Mouse (Mus musculus) limb, embryonic 14.5 days (tissue): ENCODE measurements around the gene Cdcp1. TPM values are rescaled to one million over a fixed set of nuclear protein-coding genes. Genes with fewer than 3 reads are reported as not detected.

Experiments
- ATAC-seq: fragments of 200-750 bp; cut with Nextera tagmentation; 2 replicates; pipeline ENCODE4 v1.8.0; 2017; ENCODE audit warnings: low read depth, moderate number of reproducible peaks, moderate TSS enrichment; ENCODE audit not compliant: low FRiP score
- DNase-seq: peaks from one replicate; pipeline ENCODE4 v3.0.0-alpha.2; 2015; ENCODE audit warnings: low spot score
- H3K27ac ChIP-seq: fragments of 300-500 bp; sonication (generic); replicated peaks from 2 replicates; pipeline ENCODE4 v1.5.1; 2014; ENCODE audit warnings: low read depth, mild to moderate bottlenecking, low read length, moderate library complexity, mixed read lengths
- H3K27me3 ChIP-seq: fragments of 300-500 bp; sonication (generic); 2 replicates; pipeline ENCODE4 v1.6.1; 2014; ENCODE audit warnings: low read length, mixed read lengths; ENCODE audit not compliant: control insufficient read depth, insufficient read depth
- H3K36me3 ChIP-seq: fragments of 300-500 bp; sonication (generic); 2 replicates; pipeline ENCODE4 v1.6.1; 2014; ENCODE audit warnings: mild to moderate bottlenecking, low read length, moderate library complexity, mixed read lengths; ENCODE audit not compliant: control insufficient read depth, insufficient read depth
- H3K4me1 ChIP-seq: fragments of 300-500 bp; sonication (generic); 2 replicates; pipeline ENCODE4 v1.6.1; 2014; ENCODE audit warnings: antibody characterized with exemption, low read length, mixed read lengths; ENCODE audit not compliant: control insufficient read depth, insufficient read depth
- H3K4me2 ChIP-seq: fragments of 300-500 bp; sonication (generic); replicated peaks from 2 replicates; pipeline ENCODE4 v1.6.1; 2014; ENCODE audit warnings: low read depth, mild to moderate bottlenecking, low read length, moderate library complexity; ENCODE audit not compliant: severe bottlenecking
- H3K4me3 ChIP-seq: fragments of 300-500 bp; sonication (generic); replicated peaks from 2 replicates; pipeline ENCODE4 v1.5.1; 2014; ENCODE audit warnings: low read length
- H3K9ac ChIP-seq: fragments of 300-500 bp; sonication (generic); 2 replicates; pipeline ENCODE4 v1.6.1; 2014; ENCODE audit warnings: mild to moderate bottlenecking, low read depth, low read length, moderate library complexity; ENCODE audit not compliant: severe bottlenecking
- H3K9me3 ChIP-seq: fragments of 300-500 bp; sonication (generic); 2 replicates; pipeline ENCODE4 v1.6.1; 2016; ENCODE audit warnings: low read length; ENCODE audit not compliant: control insufficient read depth
- POLR2A ChIP-seq: fragments of 200-500 bp; IDR thresholded peaks from 2 replicates; pipeline ENCODE4 v1.8.0; 2012; ENCODE audit warnings: inconsistent platforms, mild to moderate bottlenecking, moderate library complexity, borderline replicate concordance; ENCODE audit not compliant: insufficient read depth, insufficient read length; ENCODE audit errors: extremely low read depth
- WGBS: fragments of 180-500 bp; shearing (Covaris S2); extraction: QIAGEN DNeasy Blood & Tissue Kit; methylation state at CpG from one replicate; pipeline ENCODE4 v1.1.7; 2014; 5-methylcytosine and 5-hydroxymethylcytosine counted together
- polyA plus RNA-seq, 2 experiments: library from polyadenylated mRNA; depleted of rRNA in 1 of 2; stranded (reverse) in 1 of 2; unstranded in 1 of 2; fragments of >200 nt; fragmentation: Nextera tagmentation in 1 of 2; extraction: Ambion mirVana in 1 of 2; gene quantifications; 2 replicates each; pipeline versions ENCODE4 v1.2.1 to v1.2.3; 2012 to 2014

Gene Cdcp1
- polyA plus RNA-seq, 2 experiments: 7.1 to 9.3 TPM

DNA sequence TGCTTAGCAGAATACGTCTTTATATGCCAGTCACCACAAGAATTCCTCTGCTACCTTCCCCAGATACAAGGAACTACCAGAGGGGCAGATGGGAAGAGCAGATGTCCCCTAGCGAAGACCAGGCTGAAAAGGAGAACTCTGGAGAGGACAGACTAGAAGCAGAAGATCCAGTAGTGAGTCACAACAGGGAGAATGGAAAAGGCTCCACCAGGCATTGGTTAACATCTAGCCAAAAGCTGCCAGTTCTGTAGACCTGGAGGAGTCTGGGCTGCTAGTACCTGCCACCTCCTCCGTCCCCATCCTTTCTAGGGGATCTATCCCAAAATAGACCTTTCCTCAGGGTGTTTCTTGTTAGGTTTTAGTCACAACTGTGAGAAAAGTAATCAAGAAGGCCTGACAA is 39.9 kb upstream of the Cdcp1 start:
- WGBS: 81% methylated on average over 3 of the region's 3 CpGs
- no peak for TF ChIP-seq POLR2A

DNA sequence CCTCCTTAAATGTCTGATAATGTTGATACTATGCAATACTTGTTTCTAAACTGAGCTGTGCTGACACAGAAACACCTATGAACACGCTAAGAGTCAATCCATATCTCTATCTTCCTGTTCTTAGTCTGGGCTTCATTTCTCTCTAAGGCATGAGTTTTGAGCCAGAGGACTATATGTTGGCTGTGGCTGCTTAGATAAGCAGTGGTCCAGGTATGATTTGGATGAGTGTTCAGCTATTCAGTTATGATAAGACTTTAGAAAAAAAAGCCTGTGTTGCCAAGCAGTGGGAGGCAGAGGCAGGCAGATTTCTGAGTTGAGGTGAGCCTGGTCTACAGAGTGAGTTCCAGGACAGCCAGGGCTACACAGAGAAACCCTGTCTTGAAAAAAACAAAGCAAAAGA is 32.2 kb upstream of the Cdcp1 start:
- ATAC-seq (no peak), DNase-seq (no peak)
- 75% methylated on average over 1 of the region's 1 CpGs for WGBS
- H3K27ac ChIP-seq: no peak overlapping the region
- no peak overlapping the region for H3K4me2 ChIP-seq
- H3K9ac ChIP-seq: no peak overlapping the region
- no peaks in the 10 kb centered on the region for H3K27me3 ChIP-seq
- H3K4me1 ChIP-seq: no peaks in the 10 kb centered on the region
- H3K4me3 ChIP-seq: no peak overlapping the region
- H3K9me3 ChIP-seq: no peaks in the 10 kb centered on the region
- no peak for TF ChIP-seq POLR2A
- H3K36me3 ChIP-seq: no peaks in the 10 kb centered on the region

More for the DNA sequence above, 39.9 kb upstream of the Cdcp1 start:
- Histone ChIP-seq H3K9me3 (no peaks in the 10 kb centered on the region), H3K4me3 (no peak overlapping the region), H3K4me2 (no peak overlapping the region), H3K36me3 (no peaks in the 10 kb centered on the region), H3K27ac (no peak overlapping the region), H3K9ac (no peak overlapping the region), H3K27me3 (peaks cover 15% of the 10 kb centered on the region), H3K4me1 (no peaks in the 10 kb centered on the region)
- ATAC-seq (no peak), DNase-seq (no peak)

DNA sequence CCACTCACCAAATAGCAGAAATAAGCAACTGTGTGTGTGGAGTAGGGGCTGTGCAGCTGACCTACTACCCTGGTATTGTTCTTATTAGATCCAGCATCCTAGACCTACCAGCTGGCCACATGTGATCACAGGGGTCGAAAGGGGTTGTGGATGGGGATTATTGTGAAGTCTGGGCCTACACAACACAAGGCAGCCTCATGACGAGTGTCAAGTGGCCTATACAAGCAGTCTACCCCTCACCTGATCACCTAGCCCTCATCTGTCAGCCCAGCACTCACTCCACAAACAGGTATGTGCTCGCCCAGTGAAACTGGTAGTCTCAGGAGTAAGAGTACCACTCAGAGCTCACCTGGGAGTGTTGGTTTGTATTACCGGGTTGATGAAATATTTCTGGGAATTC is 29.3 kb upstream of the Cdcp1 start:
- ATAC-seq (no peak), DNase-seq (no peak)
- Histone ChIP-seq H3K36me3 (no peaks in the 10 kb centered on the region), H3K9ac (no peak overlapping the region), H3K27me3 (no peaks in the 10 kb centered on the region), H3K9me3 (no peaks in the 10 kb centered on the region), H3K27ac (no peak overlapping the region), H3K4me3 (no peak overlapping the region), H3K4me1 (no peaks in the 10 kb centered on the region), H3K4me2 (no peak overlapping the region)
- TF ChIP-seq POLR2A: no peak
- WGBS: 67% methylated on average over 4 of the region's 4 CpGs

DNA sequence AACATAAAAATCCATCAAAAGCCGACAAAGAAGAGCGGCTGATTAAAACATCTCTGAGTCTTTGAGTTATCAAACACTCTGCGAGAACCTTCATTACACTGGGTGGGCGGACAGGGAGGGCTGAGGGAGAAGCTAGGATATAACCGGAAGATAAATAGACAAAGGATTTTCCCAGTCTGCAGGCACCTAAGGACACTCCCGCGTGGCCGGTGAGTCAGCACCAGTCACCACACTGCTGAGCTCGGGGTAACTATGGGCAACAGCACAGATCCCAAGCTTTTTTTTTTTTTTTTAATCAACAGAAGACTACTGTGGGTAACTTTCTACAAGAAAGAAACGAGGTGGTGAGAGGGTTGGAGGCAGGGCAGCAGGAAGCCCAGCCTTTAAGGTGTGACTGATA is 28.1 kb upstream of the Cdcp1 start:
- H3K4me2 ChIP-seq: no peak overlapping the region
- no peak overlapping the region for H3K9ac ChIP-seq
- 72% methylated on average over 10 of the region's 10 CpGs for WGBS
- no peaks in the 10 kb centered on the region for H3K4me1 ChIP-seq
- no peak for TF ChIP-seq POLR2A
- no peak overlapping the region for H3K4me3 ChIP-seq
- no peaks in the 10 kb centered on the region for H3K36me3 ChIP-seq
- H3K27me3 ChIP-seq: no peaks in the 10 kb centered on the region
- ATAC-seq (no peak), DNase-seq (no peak)
- H3K9me3 ChIP-seq: no peaks in the 10 kb centered on the region
- H3K27ac ChIP-seq: no peak overlapping the region

DNA sequence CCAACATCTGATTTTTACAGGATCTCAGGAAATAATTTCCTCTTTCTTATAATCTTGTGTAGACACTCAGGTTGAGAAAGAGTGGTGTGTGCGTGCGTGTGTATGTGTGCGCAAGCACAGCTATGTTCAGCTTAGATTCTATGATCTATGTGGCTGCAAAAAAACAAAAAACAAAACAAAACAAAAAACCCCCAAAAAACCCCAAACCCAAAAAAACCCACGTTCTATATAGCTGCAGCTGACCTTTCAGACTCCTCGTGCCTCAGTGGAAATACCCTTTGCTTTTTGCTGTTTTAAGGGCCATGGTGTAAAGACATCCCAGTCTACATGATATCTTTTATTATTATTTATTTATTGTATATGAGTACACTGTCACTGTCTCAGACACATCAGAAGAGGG is 25.4 kb upstream of the Cdcp1 start:
- no peaks in the 10 kb centered on the region for H3K36me3 ChIP-seq
- no peak for TF ChIP-seq POLR2A
- no peak overlapping the region for H3K4me2 ChIP-seq
- no peaks in the 10 kb centered on the region for H3K9me3 ChIP-seq
- H3K4me3 ChIP-seq: no peak overlapping the region
- H3K4me1 ChIP-seq: 0 out of 2 replicates have a peak, but pooled peaks cover 3% of the 10 kb centered on the region
- no peak for DNase-seq
- no peak overlapping the region for H3K27ac ChIP-seq
- no peak for ATAC-seq
- 91% methylated on average over 5 of the region's 5 CpGs for WGBS
- no peaks in the 10 kb centered on the region for H3K27me3 ChIP-seq
- no peak overlapping the region for H3K9ac ChIP-seq

DNA sequence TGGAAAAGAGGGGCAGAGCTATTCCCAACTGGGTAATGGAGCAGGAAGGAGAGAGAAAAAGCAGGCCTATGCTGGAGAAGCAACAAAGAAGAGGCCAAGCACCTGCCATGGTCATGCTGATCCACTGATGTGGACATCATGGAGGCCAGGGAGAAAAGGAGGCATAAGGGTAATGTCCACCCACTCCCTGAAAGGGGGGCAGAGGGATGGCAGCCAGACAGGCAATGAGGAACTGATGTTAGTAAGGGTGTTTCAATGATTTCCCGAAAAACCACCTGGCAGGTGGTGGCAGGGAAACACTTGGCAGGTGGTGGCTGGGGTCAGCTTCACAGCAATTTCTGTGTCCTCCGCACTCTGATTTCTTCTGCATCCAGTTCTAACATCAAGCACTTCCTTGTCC is 24.9 kb upstream of the Cdcp1 start:
- no peak overlapping the region for H3K9ac ChIP-seq
- no peak overlapping the region for H3K4me2 ChIP-seq
- 85% methylated on average over 2 of the region's 2 CpGs for WGBS
- DNase-seq (no peak), ATAC-seq (no peak)
- TF ChIP-seq POLR2A: no peak
- H3K4me1 ChIP-seq: 0 out of 2 replicates have a peak, but pooled peaks cover 3% of the 10 kb centered on the region
- no peaks in the 10 kb centered on the region for H3K27me3 ChIP-seq
- no peaks in the 10 kb centered on the region for H3K36me3 ChIP-seq
- no peaks in the 10 kb centered on the region for H3K9me3 ChIP-seq
- H3K27ac ChIP-seq: no peak overlapping the region
- H3K4me3 ChIP-seq: no peak overlapping the region
